Mouse (Mus musculus) hindbrain, embryonic 15.5 days (tissue): ENCODE measurements around the gene Ap4e1. TPM values are rescaled to one million over a fixed set of nuclear protein-coding genes. Genes with fewer than 3 reads are reported as not detected.
"Not testable (repeated sequence)": the region's sequence is repeated elsewhere in the genome, so short reads cannot be mapped to it uniquely, and the experiment has no call there.

Experiments
- ATAC-seq: fragments of 200-750 bp; cut with Nextera tagmentation; 2 replicates; pipeline ENCODE4 v1.8.0; 2017; ENCODE audit warnings: low read depth, moderate number of reproducible peaks, moderate TSS enrichment; ENCODE audit not compliant: low FRiP score
- H3K27ac ChIP-seq: fragments of 300-500 bp; sonication (generic); replicated peaks from 2 replicates; pipeline ENCODE4 v1.5.1; 2015; ENCODE audit warnings: mild to moderate bottlenecking, inconsistent platforms
- H3K27me3 ChIP-seq: fragments of 300-500 bp; sonication (generic); 2 replicates; pipeline ENCODE4 v1.6.1; 2015; ENCODE audit warnings: control low read depth, inconsistent platforms
- H3K36me3 ChIP-seq: fragments of 300-500 bp; sonication (generic); 2 replicates; pipeline ENCODE4 v1.6.1; 2015; ENCODE audit warnings: control low read depth, inconsistent platforms
- H3K4me1 ChIP-seq: fragments of 300-500 bp; sonication (generic); replicated peaks from 2 replicates; pipeline ENCODE4 v1.6.1; 2015; ENCODE audit warnings: control low read depth, inconsistent platforms
- H3K4me2 ChIP-seq: fragments of 300-500 bp; sonication (generic); 2 replicates; pipeline ENCODE4 v1.6.1; 2015; ENCODE audit warnings: moderate library complexity, mild to moderate bottlenecking, inconsistent platforms
- H3K4me3 ChIP-seq: fragments of 300-500 bp; sonication (generic); 2 replicates; pipeline ENCODE4 v1.5.1; 2015; ENCODE audit warnings: mild to moderate bottlenecking, inconsistent platforms
- H3K9ac ChIP-seq: fragments of 300-500 bp; sonication (generic); 2 replicates; pipeline ENCODE4 v1.6.1; 2015; ENCODE audit warnings: inconsistent platforms
- H3K9me3 ChIP-seq: fragments of 300-500 bp; sonication (generic); 2 replicates; pipeline ENCODE4 v1.6.1; 2016; ENCODE audit warnings: control low read depth, inconsistent platforms
- WGBS: fragments of 180-500 bp; shearing (Covaris S2); methylation state at CpG from one replicate; pipeline ENCODE4 v1.1.7; 2015; 5-methylcytosine and 5-hydroxymethylcytosine counted together
- microRNA-seq: library from miRNA; unstranded; fragments of <30 nt; microRNA quantifications from one replicate; pipeline ENCODE4, GENCODE M21; 2016
- polyA plus RNA-seq: library from polyadenylated mRNA; unstranded; fragments of >200 nt; fragmentation: Nextera tagmentation; extraction: Ambion mirVana; gene quantifications from 2 replicates; pipeline ENCODE4 v1.2.1, GENCODE M21; 2015

Gene Ap4e1
- polyA plus RNA-seq, 1 experiment from 2014 or later, result 11.2 TPM

- Histone ChIP-seq H3K9me3 (no peaks in the 10 kb centered on the region), H3K4me1 (no peaks in the 10 kb centered on the region), H3K27me3 (no peaks in the 10 kb centered on the region), H3K9ac (no peak overlapping the region), H3K27ac (no peak overlapping the region), H3K4me3 (no peak overlapping the region), H3K4me2 (no peak overlapping the region), H3K36me3 (peaks cover 5% of the 10 kb centered on the region; the same call in 1 of the 2 replicates)
- no peak for ATAC-seq
- WGBS, result 91% methylated on average over 11 of the region's 11 CpGs
Observed at GRCm38 (mm10) chr2:127079881-127080590, 71.5 kb downstream of the Ap4e1 start.

- Histone ChIP-seq H3K27me3 (no peaks in the 10 kb centered on the region), H3K27ac (no peak overlapping the region), H3K9me3 (no peaks in the 10 kb centered on the region), H3K4me2 (no peak overlapping the region), H3K9ac (no peak overlapping the region), H3K36me3 (peaks cover 5% of the 10 kb centered on the region; the same call in 1 of the 2 replicates), H3K4me1 (no peaks in the 10 kb centered on the region), H3K4me3 (no peak overlapping the region)
- WGBS, result 92% methylated on average over 11 of the region's 11 CpGs
- ATAC-seq, result no peak
Observed at GRCm38 (mm10) chr2:127080591-127081218, 72.2 kb downstream of the Ap4e1 start.

GRCm38 (mm10) chr2:127086235-127086634 is 77.7 kb downstream of the Ap4e1 start:
- H3K36me3 ChIP-seq, result no peaks in the 10 kb centered on the region
- no peak overlapping the region for H3K9ac ChIP-seq
- H3K4me3 ChIP-seq, result no peak overlapping the region
- no peak overlapping the region for H3K27ac ChIP-seq
- 93% methylated on average over 5 of the region's 5 CpGs for WGBS
- no peaks in the 10 kb centered on the region for H3K9me3 ChIP-seq
- no peak overlapping the region for H3K4me2 ChIP-seq
- no peaks in the 10 kb centered on the region for H3K4me1 ChIP-seq
- ATAC-seq, result no peak
- H3K27me3 ChIP-seq, result no peaks in the 10 kb centered on the region

GRCm38 (mm10) chr2:127090151-127090550 is 81.6 kb downstream of the Ap4e1 start:
- H3K36me3 ChIP-seq, H3K27me3 ChIP-seq, ATAC-seq, H3K9ac ChIP-seq, H3K9me3 ChIP-seq, H3K4me2 ChIP-seq, H3K4me3 ChIP-seq, H3K4me1 ChIP-seq, H3K27ac ChIP-seq: not testable (repeated sequence)

GRCm38 (mm10) chr2:127092000-127092399 is 83.5 kb downstream of the Ap4e1 start:
- Histone ChIP-seq H3K4me3 (no peak overlapping the region), H3K36me3 (no peaks in the 10 kb centered on the region), H3K4me1 (no peaks in the 10 kb centered on the region), H3K27me3 (no peaks in the 10 kb centered on the region), H3K27ac (no peak overlapping the region), H3K9ac (no peak overlapping the region), H3K9me3 (no peaks in the 10 kb centered on the region), H3K4me2 (no peak overlapping the region)
- WGBS, result 73% methylated on average over 8 of the region's 8 CpGs
- ATAC-seq, result no peak

GRCm38 (mm10) chr2:127108986-127109385 is 100.5 kb downstream of the Ap4e1 start:
- no peaks in the 10 kb centered on the region for H3K4me1 ChIP-seq
- no peak overlapping the region for H3K4me3 ChIP-seq
- H3K9ac ChIP-seq, result no peak overlapping the region
- no peaks in the 10 kb centered on the region for H3K27me3 ChIP-seq
- no peak overlapping the region for H3K27ac ChIP-seq
- no peak for ATAC-seq
- over 99% methylated on average over 4 of the region's 4 CpGs for WGBS
- H3K9me3 ChIP-seq, result no peaks in the 10 kb centered on the region
- H3K36me3 ChIP-seq, result no peaks in the 10 kb centered on the region; the same call in 1 of the 2 replicates
- H3K4me2 ChIP-seq, result no peak overlapping the region

Small RNAs within 50 kb of the gene (microRNA-seq; reads per million reads assigned to microRNA genes)
- gene Gm24081, result not detected

Other genes starting within 250 kb of the Ap4e1 start
- 2.0 and 2.4 TPM in 2 replicates for gene Usp50, start 225.2 kb upstream of the Ap4e1 start, polyA plus RNA-seq
- gene Trpm7, start 132.5 kb upstream of the Ap4e1 start, polyA plus RNA-seq, result 28.4 and 30.0 TPM in 2 replicates
- 30.4 and 32.9 TPM in 2 replicates for gene Sppl2a, start 75.5 kb upstream of the Ap4e1 start, polyA plus RNA-seq
- gene Blvra, start 61.9 kb downstream of the Ap4e1 start, polyA plus RNA-seq, result 29.3 and 33.0 TPM in 2 replicates
- 17.3 and 18.7 TPM in 2 replicates for gene Ncaph, start 125.2 kb downstream of the Ap4e1 start, polyA plus RNA-seq
- 11.0 and 11.2 TPM in 2 replicates for gene Itpripl1, start 134.7 kb downstream of the Ap4e1 start, polyA plus RNA-seq
- gene 1810024B03Rik, start 199.6 kb downstream of the Ap4e1 start, polyA plus RNA-seq, result 0.87 and 1.0 TPM in 2 replicates
- gene Snrnp200, start 199.7 kb downstream of the Ap4e1 start, polyA plus RNA-seq, result 45.0 and 50.1 TPM in 2 replicates
- 56.6 and 59.6 TPM in 2 replicates for gene Ciao1, start 239.1 kb downstream of the Ap4e1 start, polyA plus RNA-seq
- gene Tmem127, start 239.2 kb downstream of the Ap4e1 start, polyA plus RNA-seq, result 55.2 and 58.7 TPM in 2 replicates